Mouse (Mus musculus): ENCODE results near the gene Plcg2.

Gene Plcg2

GRCm38 (mm10) chr8:117485316-117485715, 12.8 kb upstream of the Plcg2 start:
- DNase-seq (ENCODE audit: low read depth in 1 of 2, low spot score in 2 of 2), result no peak

GRCm38 (mm10) chr8:117488246-117489005, 9.7 kb upstream of the Plcg2 start:
- no peak for DNase-seq (ENCODE audit: low read depth in 1 of 2, low spot score in 2 of 2)

GRCm38 (mm10) chr8:117493543-117493942, 4.5 kb upstream of the Plcg2 start:
- no peak for DNase-seq (ENCODE audit: low read depth in 1 of 2, low spot score in 2 of 2)

- no peak for DNase-seq (ENCODE audit: low read depth in 1 of 2, low spot score in 2 of 2)
Measured at GRCm38 (mm10) chr8:117494874-117495273, 3.2 kb upstream of the Plcg2 start.

GRCm38 (mm10) chr8:117498915-117499540, 937 bp downstream of the Plcg2 start:
- no peak for DNase-seq (ENCODE audit: low read depth in 1 of 2, low spot score in 2 of 2)

- no peak for DNase-seq (ENCODE audit: low read depth in 1 of 2, low spot score in 2 of 2)
Measured at GRCm38 (mm10) chr8:117500232-117500823, 2.2 kb downstream of the Plcg2 start.

GRCm38 (mm10) chr8:117501323-117501722, 3.2 kb downstream of the Plcg2 start:
- no peak for DNase-seq (ENCODE audit: low read depth in 1 of 2, low spot score in 2 of 2)

GRCm38 (mm10) chr8:117503405-117504069, 5.4 kb downstream of the Plcg2 start:
- no peak for DNase-seq (ENCODE audit: low read depth in 1 of 2, low spot score in 2 of 2)

- no peak for DNase-seq (ENCODE audit: low read depth in 1 of 2, low spot score in 2 of 2)
Measured at GRCm38 (mm10) chr8:117507703-117508102, 9.6 kb downstream of the Plcg2 start.

- no peak for DNase-seq (ENCODE audit: low read depth in 1 of 2, low spot score in 2 of 2)
Measured at GRCm38 (mm10) chr8:117516876-117517565, 18.9 kb downstream of the Plcg2 start.

GRCm38 (mm10) chr8:117517861-117518260, 19.8 kb downstream of the Plcg2 start:
- DNase-seq (ENCODE audit: low read depth in 1 of 2, low spot score in 2 of 2), result no peak

- no peak for DNase-seq (ENCODE audit: low read depth in 1 of 2, low spot score in 2 of 2)
Measured at GRCm38 (mm10) chr8:117518873-117519272, 20.8 kb downstream of the Plcg2 start.

GRCm38 (mm10) chr8:117526185-117526584, 28.1 kb downstream of the Plcg2 start:
- DNase-seq (ENCODE audit: low read depth in 1 of 2, low spot score in 2 of 2), result peak; percentile 69 to 79

- no peak for DNase-seq (ENCODE audit: low read depth in 1 of 2, low spot score in 2 of 2)
Measured at GRCm38 (mm10) chr8:117527983-117528382, 29.9 kb downstream of the Plcg2 start.

GRCm38 (mm10) chr8:117529177-117529576, 31.1 kb downstream of the Plcg2 start:
- no peak for DNase-seq (ENCODE audit: low read depth in 1 of 2, low spot score in 2 of 2)

- no peak for DNase-seq (ENCODE audit: low read depth in 1 of 2, low spot score in 2 of 2)
Measured at GRCm38 (mm10) chr8:117532381-117532972, 34.4 kb downstream of the Plcg2 start.

GRCm38 (mm10) chr8:117536862-117537261, 38.8 kb downstream of the Plcg2 start:
- no peak for DNase-seq (ENCODE audit: low read depth in 1 of 2, low spot score in 2 of 2)

GRCm38 (mm10) chr8:117537751-117538150, 39.7 kb downstream of the Plcg2 start:
- DNase-seq (ENCODE audit: low read depth in 1 of 2, low spot score in 2 of 2), result no peak

- DNase-seq (ENCODE audit: low read depth in 1 of 2, low spot score in 2 of 2), result no peak
Measured at GRCm38 (mm10) chr8:117542951-117543350, 44.9 kb downstream of the Plcg2 start.

- no peak for DNase-seq (ENCODE audit: low read depth in 1 of 2, low spot score in 2 of 2)
Measured at GRCm38 (mm10) chr8:117543789-117544188, 45.7 kb downstream of the Plcg2 start.

GRCm38 (mm10) chr8:117545043-117545442, 47.0 kb downstream of the Plcg2 start:
- no peak for DNase-seq (ENCODE audit: low read depth in 1 of 2, low spot score in 2 of 2)

Measured in monocyte, adult 2 months (primary cell).